Mouse (Mus musculus): ENCODE data around the gene Capns1. TPM values are rescaled to one million over a fixed set of nuclear protein-coding genes. Genes with fewer than 3 reads are reported as not detected.
A peak's percentile ranks its signal among the peaks of the same experiment; 100 is the strongest.
"Not testable (repeated sequence)": the region's sequence is repeated elsewhere in the genome, so short reads cannot be mapped to it uniquely, and the experiment has no call there.

Capns1 gene
- polyA plus RNA-seq (2015; fragmentation: Nextera tagmentation; extraction: Ambion mirVana), result 121 and 122 TPM in 2 replicates

DNA sequence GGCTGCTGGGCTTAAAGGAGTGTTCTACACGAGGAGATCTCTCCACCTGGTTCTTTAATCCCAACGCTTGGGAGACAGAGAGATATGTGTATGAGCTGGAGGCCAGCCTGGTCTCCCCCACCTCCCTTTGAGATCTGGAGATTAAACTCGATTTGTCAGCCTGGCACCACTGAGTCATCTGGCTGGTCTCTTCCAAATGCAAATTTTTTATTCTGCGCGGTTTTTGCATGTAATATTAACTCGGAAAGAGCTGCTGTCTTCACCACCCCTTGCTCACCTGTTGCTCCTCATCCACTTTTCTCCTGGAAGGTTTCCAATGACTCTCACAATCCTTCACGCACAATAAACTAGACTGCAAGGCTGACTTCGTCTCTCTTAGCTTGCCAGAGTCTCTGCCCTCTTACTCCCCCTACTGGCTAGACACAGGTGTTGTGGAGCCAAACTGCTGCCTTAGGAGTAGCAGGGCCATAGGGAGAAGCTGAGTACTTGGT, at the start of gene Capns1:
Gene Capns1 (minus strand): TSS at position 331 of the 491 bp plus-strand sequence.
- Histone ChIP-seq H3K4me1 (replicated peaks; ENCODE audit: insufficient read depth, low read length) (peaks cover 8% of the 10 kb centered on the region; the same call in 1 of the 2 replicates), H3K27ac (peak within 1 kb of the TSS; percentile 51), H3K4me2 (ENCODE audit: low read length) (peak within 1 kb of the TSS; percentile 23; the same call in 1 of the 2 replicates), H3K36me3 (ENCODE audit: insufficient read depth, low read length) (no peaks in the 10 kb centered on the region), H3K9me3 (replicated peaks; ENCODE audit: low read length) (no peaks in the 10 kb centered on the region), H3K27me3 (ENCODE audit: insufficient read depth, low read length) (no peaks in the 10 kb centered on the region), H3K9ac (ENCODE audit: low read depth, low read length) (no peak within 1 kb of the TSS), H3K4me3 (replicated peaks; ENCODE audit: low read depth, low read length) (no peak within 1 kb of the TSS)
- ATAC-seq (replicated peaks; ENCODE audit: low FRiP score, low read depth), result no peak
- DNase-seq (ENCODE audit: low spot score), result peak; percentile 94
- 7% methylated on average over 8 of the region's 8 CpGs for WGBS
- peak; percentile 94 for TF ChIP-seq CTCF (IDR thresholded peaks at IDR 0.05; ENCODE audit: low read depth)

DNA sequence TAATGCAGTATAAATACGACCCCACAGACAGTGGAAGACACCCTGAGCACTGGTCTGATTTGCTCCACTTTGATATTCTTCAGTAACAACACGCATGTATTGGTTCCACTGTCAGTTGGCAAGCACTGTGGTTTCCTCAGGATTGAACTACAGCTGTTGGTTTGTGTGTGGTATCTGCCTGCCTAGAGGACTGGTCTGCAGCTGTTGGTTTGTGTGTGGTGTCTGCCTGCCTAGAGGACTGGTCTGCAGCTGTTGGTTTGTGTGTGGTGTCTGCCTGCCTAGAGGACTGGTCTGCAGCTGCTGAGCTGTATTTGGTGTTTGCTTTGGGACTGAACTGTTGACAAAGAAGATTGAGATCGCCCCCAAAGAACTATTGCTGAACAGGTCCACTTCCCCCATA, 38.8 kb upstream of the Capns1 start:
- H3K4me3 ChIP-seq (replicated peaks; ENCODE audit: low read depth, low read length); DNase-seq (ENCODE audit: low spot score); H3K9me3 ChIP-seq (replicated peaks; ENCODE audit: low read length); H3K4me1 ChIP-seq (replicated peaks; ENCODE audit: insufficient read depth, low read length); ATAC-seq (replicated peaks; ENCODE audit: low FRiP score, low read depth); H3K4me2 ChIP-seq (ENCODE audit: low read length); H3K36me3 ChIP-seq (ENCODE audit: insufficient read depth, low read length); H3K27me3 ChIP-seq (ENCODE audit: insufficient read depth, low read length); H3K9ac ChIP-seq (ENCODE audit: low read depth, low read length); H3K27ac ChIP-seq: not testable (repeated sequence)
- WGBS, result 88% methylated on average over 3 of the region's 3 CpGs

DNA sequence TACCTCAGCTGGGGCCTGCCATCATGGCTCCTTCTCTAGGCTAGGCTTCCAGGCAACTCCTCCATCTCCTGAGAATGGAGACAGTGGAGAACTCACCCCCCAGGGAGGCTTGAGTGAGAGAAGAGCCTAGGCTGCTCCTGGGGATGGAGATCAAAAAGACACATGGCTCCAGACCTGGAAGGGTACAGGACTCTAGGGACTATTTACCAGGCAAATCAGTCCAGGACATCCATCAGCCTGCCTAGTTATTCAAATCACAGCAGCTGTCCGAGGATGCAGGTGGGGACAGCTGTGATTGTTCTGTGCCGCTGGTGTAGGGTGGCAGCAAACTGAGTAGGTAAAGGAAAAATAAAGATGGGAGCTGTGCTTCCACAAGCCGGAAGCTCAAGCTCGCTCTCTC, 37.0 kb upstream of the Capns1 start, which contains the start of gene Ovol3:
Gene Ovol3 (minus strand): TSS at position 101 of the 400 bp plus-strand sequence.
- H3K36me3 ChIP-seq (ENCODE audit: insufficient read depth, low read length), result 0 out of 2 replicates have a peak, but pooled peaks cover 4% of the 10 kb centered on the region
- H3K27me3 ChIP-seq (ENCODE audit: insufficient read depth, low read length), result no peaks in the 10 kb centered on the region
- no peak for ATAC-seq (replicated peaks; ENCODE audit: low FRiP score, low read depth)
- H3K27ac ChIP-seq, result no peak within 1 kb of the TSS
- no peak within 1 kb of the TSS for H3K4me2 ChIP-seq (ENCODE audit: low read length)
- H3K4me3 ChIP-seq (replicated peaks; ENCODE audit: low read depth, low read length), result no peak within 1 kb of the TSS
- peaks cover 10% of the 10 kb centered on the region for H3K4me1 ChIP-seq (replicated peaks; ENCODE audit: insufficient read depth, low read length)
- no peaks in the 10 kb centered on the region for H3K9me3 ChIP-seq (replicated peaks; ENCODE audit: low read length)
- DNase-seq (ENCODE audit: low spot score), result no peak
- no peak within 1 kb of the TSS for H3K9ac ChIP-seq (ENCODE audit: low read depth, low read length)
- WGBS, result 84% methylated on average over 4 of the region's 4 CpGs
- no peak for TF ChIP-seq CTCF (IDR thresholded peaks at IDR 0.05; ENCODE audit: low read depth)

DNA sequence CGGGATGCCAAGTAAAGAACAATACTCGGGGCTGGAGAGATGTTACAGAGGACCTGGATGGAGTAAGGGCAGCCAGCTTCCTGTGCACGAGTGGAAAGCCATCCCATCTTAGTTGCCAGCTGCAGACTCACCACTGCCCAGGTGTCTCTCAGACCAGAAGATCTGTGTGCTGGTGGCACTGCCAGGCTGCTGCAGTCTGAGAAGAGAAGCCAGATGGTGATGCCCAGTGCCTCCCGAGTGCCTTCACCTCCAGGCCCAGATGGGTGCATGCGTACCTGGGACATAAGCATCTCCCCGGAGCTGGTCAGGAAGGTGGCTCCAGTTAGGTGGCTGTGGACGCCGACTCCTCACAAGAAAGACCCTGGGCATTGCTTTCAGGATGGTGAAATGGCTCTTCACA, 36.5 kb upstream of the Capns1 start:
- no peak overlapping the region for H3K27ac ChIP-seq
- ATAC-seq (replicated peaks; ENCODE audit: low FRiP score, low read depth) (no peak), DNase-seq (ENCODE audit: low spot score) (no peak)
- H3K4me2 ChIP-seq (ENCODE audit: low read length), result no peak overlapping the region
- no peak overlapping the region for H3K9ac ChIP-seq (ENCODE audit: low read depth, low read length)
- no peak for TF ChIP-seq CTCF (IDR thresholded peaks at IDR 0.05; ENCODE audit: low read depth)
- H3K9me3 ChIP-seq (replicated peaks; ENCODE audit: low read length), result no peaks in the 10 kb centered on the region
- WGBS, result 84% methylated on average over 8 of the region's 8 CpGs
- no peak overlapping the region for H3K4me3 ChIP-seq (replicated peaks; ENCODE audit: low read depth, low read length)
- no peaks in the 10 kb centered on the region for H3K27me3 ChIP-seq (ENCODE audit: insufficient read depth, low read length)
- 0 out of 2 replicates have a peak, but pooled peaks cover 4% of the 10 kb centered on the region for H3K36me3 ChIP-seq (ENCODE audit: insufficient read depth, low read length)
- peaks cover 10% of the 10 kb centered on the region for H3K4me1 ChIP-seq (replicated peaks; ENCODE audit: insufficient read depth, low read length)

DNA sequence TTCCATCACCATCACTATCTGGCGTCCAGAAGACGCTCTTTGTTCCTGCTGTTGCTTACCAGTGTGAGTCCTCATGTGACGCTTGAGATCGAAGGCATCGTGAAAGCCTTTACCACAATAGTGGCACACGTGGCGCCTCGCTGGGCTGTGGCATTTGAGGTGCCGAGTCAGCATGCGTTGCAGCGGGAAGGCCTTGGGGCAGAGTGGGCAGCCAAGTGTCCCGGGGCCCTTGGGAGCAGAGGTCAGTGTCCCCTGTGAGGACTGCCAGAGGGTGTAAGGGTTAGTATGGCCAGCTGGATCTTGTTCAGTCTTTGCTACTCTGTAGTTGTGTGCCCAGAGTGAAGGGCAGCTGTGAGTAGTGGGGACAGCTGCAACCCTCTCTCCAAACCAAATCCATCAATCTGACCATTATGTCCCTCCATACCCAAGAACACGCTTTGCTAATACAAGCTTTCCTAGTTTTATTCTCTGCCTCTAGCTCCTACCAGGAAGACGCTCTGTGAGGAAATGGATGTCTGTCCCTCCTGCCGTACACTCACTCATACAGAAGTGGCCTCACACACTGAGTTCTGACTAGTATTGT, 35.8 kb upstream of the Capns1 start:
- ATAC-seq (replicated peaks; ENCODE audit: low FRiP score, low read depth), result no peak
- Histone ChIP-seq H3K9me3 (replicated peaks; ENCODE audit: low read length) (no peaks in the 10 kb centered on the region), H3K27ac (no peak overlapping the region), H3K9ac (ENCODE audit: low read depth, low read length) (no peak overlapping the region), H3K4me3 (replicated peaks; ENCODE audit: low read depth, low read length) (no peak overlapping the region), H3K27me3 (ENCODE audit: insufficient read depth, low read length) (no peaks in the 10 kb centered on the region), H3K4me2 (ENCODE audit: low read length) (no peak overlapping the region), H3K4me1 (replicated peaks; ENCODE audit: insufficient read depth, low read length) (peaks cover 10% of the 10 kb centered on the region), H3K36me3 (ENCODE audit: insufficient read depth, low read length) (0 out of 2 replicates have a peak, but pooled peaks cover 4% of the 10 kb centered on the region)
- DNase-seq (ENCODE audit: low spot score), result no peak
- 83% methylated on average over 15 of the region's 15 CpGs for WGBS
- no peak for TF ChIP-seq CTCF (IDR thresholded peaks at IDR 0.05; ENCODE audit: low read depth)

DNA sequence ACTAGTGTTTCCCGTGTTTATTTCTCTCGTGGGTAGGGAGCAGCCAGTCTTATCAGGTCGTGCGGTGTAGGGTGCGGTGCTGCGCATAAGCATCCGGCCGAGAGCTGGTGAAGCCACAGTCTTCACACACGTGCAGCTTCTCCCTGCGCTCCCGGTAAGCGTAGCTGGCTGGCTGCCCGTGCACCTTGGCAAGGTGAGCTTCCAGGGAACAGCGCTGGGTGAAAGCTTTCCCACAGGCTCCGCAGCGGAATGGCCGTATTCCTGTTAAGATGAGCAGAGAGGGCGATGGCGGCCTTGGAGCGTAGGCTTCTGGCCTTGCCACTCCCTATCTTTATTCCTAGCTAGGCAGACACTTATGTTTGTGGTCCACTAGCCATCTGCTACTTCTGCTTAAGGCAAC, 34.8 kb upstream of the Capns1 start:
- Histone ChIP-seq H3K4me3 (replicated peaks; ENCODE audit: low read depth, low read length) (no peak overlapping the region), H3K27me3 (ENCODE audit: insufficient read depth, low read length) (no peaks in the 10 kb centered on the region), H3K9ac (ENCODE audit: low read depth, low read length) (no peak overlapping the region), H3K4me1 (replicated peaks; ENCODE audit: insufficient read depth, low read length) (peaks cover 10% of the 10 kb centered on the region), H3K9me3 (replicated peaks; ENCODE audit: low read length) (no peaks in the 10 kb centered on the region), H3K4me2 (ENCODE audit: low read length) (peak overlapping the region; percentile 74; the same call in 1 of the 2 replicates), H3K36me3 (ENCODE audit: insufficient read depth, low read length) (0 out of 2 replicates have a peak, but pooled peaks cover 4% of the 10 kb centered on the region), H3K27ac (no peak overlapping the region)
- 88% methylated on average over 20 of the region's 20 CpGs for WGBS
- ATAC-seq (replicated peaks; ENCODE audit: low FRiP score, low read depth) (no peak), DNase-seq (ENCODE audit: low spot score) (no peak)
- TF ChIP-seq CTCF (IDR thresholded peaks at IDR 0.05; ENCODE audit: low read depth), result no peak

Data from kidney, postnatal 0 days (tissue).